Mouse (Mus musculus): Measurements from ENCODE around the gene Cd101. TPM values are rescaled to one million over a fixed set of nuclear protein-coding genes. Genes with fewer than 3 reads are reported as not detected.
A peak's percentile ranks its signal among the peaks of the same experiment; 100 is the strongest.

The Cd101 gene
- total RNA-seq, 2 experiments from 2014 or later, result 0.15 TPM; not detected in 1

GRCm38 (mm10) chr3:101045431-101045830 is 16.1 kb upstream of the Cd101 start:
- intact Hi-C loops (cut with DNase I), result no loop called here

DNA sequence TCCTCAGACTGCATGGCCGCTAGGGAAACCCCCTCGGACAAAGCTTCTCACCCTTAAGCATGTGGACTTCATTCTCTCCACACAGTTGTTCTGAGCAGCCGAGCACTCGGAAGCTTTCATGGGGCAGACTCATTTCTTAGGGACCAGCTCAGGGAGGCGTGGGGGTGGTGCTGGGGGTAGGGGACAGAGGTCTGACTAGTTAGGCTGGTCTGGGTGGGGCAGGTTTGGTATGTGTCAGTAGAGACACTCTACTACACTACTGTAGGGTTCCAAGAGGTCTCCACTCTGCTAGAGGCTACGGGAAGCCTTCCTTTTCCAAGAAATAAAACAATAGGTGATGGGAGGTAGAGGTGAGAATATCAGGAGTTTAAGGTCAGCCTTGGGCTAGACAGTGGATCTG is 15.3 kb upstream of the Cd101 start:
- no peak for DNase-seq
- intact Hi-C loops (cut with DNase I), result no loop called here

More at GRCm38 (mm10) chr3:101045431-101045830, 16.1 kb upstream of the Cd101 start:
- DNase-seq, result peak; percentile 72 to 76

GRCm38 (mm10) chr3:101041997-101042396 is 12.6 kb upstream of the Cd101 start:
- intact Hi-C loops (cut with DNase I), result no loop called here
- no peak for DNase-seq

- DNase-seq, result no peak
- intact Hi-C loops (cut with DNase I), result no loop called here
These were observed 8.7 kb upstream of the Cd101 start for GRCm38 (mm10) chr3:101037984-101038545.

GRCm38 (mm10) chr3:101036001-101036400 is 6.6 kb upstream of the Cd101 start:
- intact Hi-C loops (cut with DNase I), result no loop called here
- DNase-seq, result no peak

DNA sequence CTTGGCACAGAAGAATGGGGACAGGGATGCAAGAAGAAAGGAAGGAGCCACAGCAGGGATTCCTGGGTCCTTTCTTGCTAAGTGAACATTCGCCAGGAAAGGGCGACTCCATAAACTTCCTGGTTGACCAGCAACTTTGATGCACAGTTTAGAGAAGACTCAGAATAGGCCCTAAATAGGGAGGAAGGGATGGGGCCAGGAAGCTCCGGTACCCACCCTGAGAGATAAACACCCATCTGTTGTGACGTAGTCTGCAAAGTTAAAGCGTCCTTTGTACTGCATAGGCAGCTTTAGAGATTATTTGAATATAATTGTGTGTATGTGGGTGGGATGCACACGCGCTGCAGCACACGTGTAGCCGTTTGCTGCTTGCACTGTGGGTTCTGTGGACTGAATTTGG is 5.2 kb upstream of the Cd101 start:
- DNase-seq, result no peak
- intact Hi-C loops (cut with DNase I), result no loop called here

GRCm38 (mm10) chr3:101033644-101034043 is 4.3 kb upstream of the Cd101 start:
- intact Hi-C loops (cut with DNase I), result no loop called here
- DNase-seq, result no peak

DNA sequence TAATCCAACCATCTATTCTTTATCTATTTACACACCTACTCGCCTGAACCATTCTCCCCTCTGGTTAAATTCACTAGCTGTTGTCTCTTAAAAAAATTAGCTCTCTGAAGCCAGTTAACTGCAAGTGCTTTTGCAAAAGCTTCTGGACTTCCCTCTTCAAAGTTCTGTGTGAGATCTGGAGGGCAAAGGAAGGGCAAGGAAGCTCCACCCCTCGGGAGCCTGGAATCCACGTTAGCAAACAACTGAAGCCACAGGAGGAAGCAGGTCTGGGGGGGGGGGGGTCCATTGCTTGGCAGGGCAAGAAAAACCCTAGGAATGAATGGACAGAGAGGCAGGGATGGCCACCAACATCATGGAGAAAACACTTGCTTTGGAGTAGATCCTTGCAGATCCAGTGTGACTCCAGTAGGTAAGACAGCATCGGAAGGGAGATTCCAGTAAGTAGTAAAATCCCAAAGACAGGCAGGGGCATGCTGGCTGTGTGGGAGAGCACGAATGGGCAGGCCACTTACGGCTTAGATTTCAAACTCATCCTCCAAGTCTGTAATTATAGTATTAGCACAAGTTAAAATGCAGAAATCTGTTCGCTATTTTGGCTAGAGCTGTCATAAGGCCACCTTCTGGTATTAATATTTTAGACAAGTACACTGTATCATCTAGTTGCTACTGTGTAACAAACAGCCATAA is 2.2 kb upstream of the Cd101 start:
- intact Hi-C loops (cut with DNase I), result no loop called here
- DNase-seq, result no peak

- DNase-seq, result no peak
- intact Hi-C loops (cut with DNase I), result no loop called here
These were observed 1.3 kb upstream of the Cd101 start for GRCm38 (mm10) chr3:101030630-101031029.

- no peak for DNase-seq
- intact Hi-C loops (cut with DNase I), result no loop called here
These were observed 2.6 kb downstream of the Cd101 start for GRCm38 (mm10) chr3:101026741-101027140.

DNA sequence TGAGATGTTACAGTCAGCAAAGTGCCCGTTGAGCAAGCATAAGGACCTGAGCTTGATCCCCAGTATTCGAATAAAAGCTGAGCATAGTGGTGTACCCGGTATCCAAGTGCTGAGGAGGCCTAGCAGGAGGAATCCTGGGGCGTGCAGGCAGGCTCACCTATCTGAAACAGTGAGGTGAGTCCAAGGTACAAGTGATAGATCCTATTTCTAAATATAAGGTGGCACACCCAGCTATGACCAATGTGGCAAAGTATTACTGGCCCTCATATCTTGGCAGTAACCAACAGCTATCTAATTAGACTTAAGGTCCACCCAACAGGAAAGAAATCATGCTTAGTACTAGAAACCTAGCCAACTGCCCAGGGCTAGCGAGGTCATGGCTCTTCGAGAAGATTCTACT is 6.4 kb downstream of the Cd101 start:
- intact Hi-C loops (cut with DNase I), result no loop called here
- DNase-seq, result no peak

DNA sequence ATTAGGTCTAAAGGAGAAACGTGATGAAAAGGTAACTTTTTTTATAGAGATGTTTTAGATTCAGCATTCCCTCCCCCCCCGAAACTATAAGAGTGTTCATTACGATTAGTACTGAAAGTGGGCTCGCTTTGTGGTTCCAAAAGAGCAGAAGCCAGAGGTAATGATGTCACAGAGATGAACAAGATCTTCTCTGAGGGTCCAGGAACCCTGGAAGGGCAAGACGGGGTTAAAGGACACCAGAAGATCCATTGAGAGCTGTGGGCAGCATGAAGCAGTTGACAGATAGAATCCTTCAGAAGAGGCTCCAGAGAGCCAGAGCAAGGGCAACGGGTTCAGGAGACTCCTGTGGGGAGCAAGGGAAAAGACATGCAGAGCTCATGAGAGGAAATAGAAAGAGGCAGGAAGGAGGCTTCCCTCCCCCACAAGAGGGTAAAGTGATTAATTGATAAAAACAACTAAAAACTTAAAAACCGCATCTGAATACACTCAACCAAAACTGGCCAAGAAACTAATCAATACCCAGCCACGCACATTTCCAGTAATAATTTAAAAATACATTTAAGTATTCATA is 7.8 kb downstream of the Cd101 start:
- intact Hi-C loops (cut with DNase I), result no loop called here
- DNase-seq, result no peak

- intact Hi-C loops (cut with DNase I), result no loop called here
- DNase-seq, result no peak
These were observed 8.3 kb downstream of the Cd101 start for GRCm38 (mm10) chr3:101021073-101021472.

- no peak for DNase-seq
- intact Hi-C loops (cut with DNase I), result no loop called here
These were observed 10.9 kb downstream of the Cd101 start for GRCm38 (mm10) chr3:101018494-101018893.

GRCm38 (mm10) chr3:101016050-101016449 is 13.3 kb downstream of the Cd101 start:
- intact Hi-C loops (cut with DNase I), result no loop called here
- no peak for DNase-seq

DNA sequence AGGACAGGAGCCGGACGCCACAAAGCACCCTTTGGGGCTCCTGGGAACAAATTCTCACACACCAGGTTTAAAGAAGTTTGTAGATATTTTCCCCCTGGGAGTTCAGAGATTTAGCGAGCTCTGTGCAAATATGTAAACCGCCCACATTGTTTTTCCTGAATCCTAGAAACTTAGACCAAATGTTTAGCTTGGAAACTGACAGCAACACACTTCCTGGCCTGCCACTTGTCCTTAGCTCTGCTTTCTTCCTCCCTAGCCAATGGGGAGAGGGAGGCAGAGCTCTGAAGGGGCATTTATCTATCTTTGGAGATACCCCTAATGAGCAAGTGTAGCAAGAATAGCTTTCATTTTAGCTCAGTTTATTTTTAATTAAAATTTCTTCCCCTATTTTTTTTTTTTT is 14.1 kb downstream of the Cd101 start:
- no peak for DNase-seq
- intact Hi-C loops (cut with DNase I), result no loop called here

- intact Hi-C loops (cut with DNase I), result no loop called here
- DNase-seq, result no peak
These were observed 15.8 kb downstream of the Cd101 start for GRCm38 (mm10) chr3:101013536-101013935.

DNA sequence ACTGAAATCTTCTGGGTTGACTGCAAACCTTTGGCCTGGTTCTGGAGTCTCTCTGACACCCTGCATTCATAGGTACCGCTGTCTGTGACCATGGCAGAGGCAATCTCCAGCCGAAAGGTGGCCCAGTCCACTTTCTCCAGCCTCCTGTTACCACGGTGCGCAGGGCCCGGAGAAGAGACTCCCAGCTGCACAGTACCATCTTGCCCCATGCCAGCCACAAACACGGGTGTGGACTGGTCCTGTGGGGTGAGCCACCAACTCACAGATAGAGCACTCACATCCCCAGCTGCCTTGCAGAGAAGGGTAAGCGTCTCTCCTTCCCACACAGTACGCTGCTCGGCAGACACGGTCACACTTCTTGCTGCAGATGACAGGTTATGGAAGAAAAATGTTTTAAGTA is 16.4 kb downstream of the Cd101 start:
- no peak for DNase-seq
- intact Hi-C loops (cut with DNase I), result no loop called here

- DNase-seq, result no peak
- intact Hi-C loops (cut with DNase I), result no loop called here
These were observed 16.8 kb downstream of the Cd101 start for GRCm38 (mm10) chr3:101012597-101012996.

DNA sequence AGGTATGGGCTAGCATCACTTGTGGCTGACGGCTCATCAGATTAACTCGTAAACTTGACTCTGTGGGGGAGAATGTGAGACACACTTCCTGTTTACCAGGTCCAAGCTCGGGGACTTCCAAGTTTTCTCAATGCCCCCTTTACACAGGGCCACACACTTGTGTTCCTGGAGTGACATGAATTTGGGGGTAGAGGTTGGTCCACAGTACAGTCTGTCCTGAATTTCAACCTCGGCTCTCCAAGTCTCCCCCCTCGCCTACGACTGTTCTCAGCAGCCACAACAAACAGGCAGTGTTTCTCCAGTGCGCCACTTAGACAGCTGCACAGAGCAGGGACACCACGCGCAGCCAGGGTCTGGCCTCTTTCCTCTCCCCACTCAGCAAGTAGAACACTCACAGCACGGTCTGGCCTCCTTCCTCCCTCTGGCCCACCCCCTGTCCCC is 17.2 kb downstream of the Cd101 start:
- DNase-seq, result no peak
- intact Hi-C loops (cut with DNase I), result no loop called here

DNA sequence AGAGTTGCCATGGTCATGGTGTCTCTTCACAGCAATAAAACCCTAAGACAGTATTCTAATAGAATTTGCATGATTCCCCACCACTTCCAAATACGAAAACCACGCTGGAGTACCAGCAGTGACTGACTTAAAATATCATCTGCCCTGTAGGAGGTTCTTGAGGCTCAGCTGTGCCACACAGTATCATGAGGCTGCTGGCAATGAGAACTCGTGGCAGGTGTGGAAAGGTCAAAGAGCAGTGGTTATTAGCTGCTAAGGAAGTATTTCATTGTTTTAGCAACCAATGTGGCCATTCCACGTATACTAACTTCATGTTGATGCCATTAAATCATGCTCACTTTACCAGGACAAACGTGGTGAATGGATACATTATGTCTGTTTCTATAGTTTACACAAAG is 18.2 kb downstream of the Cd101 start:
- no peak for DNase-seq
- intact Hi-C loops (cut with DNase I), result no loop called here

DNA sequence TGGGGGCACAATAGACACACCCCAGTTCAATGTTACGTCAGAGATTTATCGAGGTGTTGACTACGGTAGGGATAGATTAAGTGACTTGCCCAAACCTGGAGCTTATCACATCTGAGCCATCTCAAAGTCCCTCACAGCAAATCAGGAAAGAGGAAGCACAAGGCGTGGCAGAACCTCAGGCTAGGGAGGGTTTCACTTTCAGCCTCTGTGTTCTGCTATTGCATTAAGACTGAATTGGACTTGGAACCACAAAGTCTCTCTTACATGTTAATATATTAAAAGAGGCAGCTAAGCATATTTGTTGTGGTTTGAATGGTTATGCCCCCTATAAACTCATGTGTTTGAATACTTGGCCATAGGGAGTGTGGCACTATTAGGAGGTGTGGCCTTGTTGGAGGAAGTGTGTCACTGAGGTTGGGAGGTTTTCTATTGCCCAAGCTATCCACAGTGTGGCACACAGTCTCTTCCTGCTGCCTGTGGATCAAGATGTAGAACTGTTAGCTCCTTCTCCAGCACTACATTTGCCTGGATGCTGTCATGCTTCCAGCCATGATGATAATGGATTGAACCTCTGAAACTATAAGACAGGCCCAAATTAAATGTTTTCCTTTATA is 18.7 kb downstream of the Cd101 start:
- intact Hi-C loops (cut with DNase I), result no loop called here
- no peak for DNase-seq

All from gastrocnemius, postnatal 36 days (tissue).